Mouse (Mus musculus) right cerebral cortex, adult 2 months (tissue): ENCODE results near the gene Rbpj.

ENCODE experiments used
- DNase-seq, 2 experiments: peaks; one replicate each; pipeline ENCODE4 v3.0.0; 2021 to 2022; ENCODE audit warnings: low spot score in 2 of 2

The Rbpj gene

GRCm38 (mm10) chr5:53465883-53466282, at the start of gene Rbpj:
TSS of gene Rbpj (plus strand) at chr5:53466152.
- DNase-seq = no peak

- DNase-seq = no peak
These were observed 45.2 kb upstream of the Rbpj start for GRCm38 (mm10) chr5:53420777-53421176.

GRCm38 (mm10) chr5:53421291-53421690, 44.7 kb upstream of the Rbpj start:
- no peak for DNase-seq

GRCm38 (mm10) chr5:53427411-53427810, 38.5 kb upstream of the Rbpj start:
- DNase-seq = no peak

GRCm38 (mm10) chr5:53429683-53430477, 36.1 kb upstream of the Rbpj start:
- no peak for DNase-seq

GRCm38 (mm10) chr5:53432451-53432850, 33.5 kb upstream of the Rbpj start:
- no peak for DNase-seq

- no peak for DNase-seq
These were observed 28.9 kb upstream of the Rbpj start for GRCm38 (mm10) chr5:53436905-53437632.

- no peak for DNase-seq
These were observed 28.2 kb upstream of the Rbpj start for GRCm38 (mm10) chr5:53437767-53438166.

DNA sequence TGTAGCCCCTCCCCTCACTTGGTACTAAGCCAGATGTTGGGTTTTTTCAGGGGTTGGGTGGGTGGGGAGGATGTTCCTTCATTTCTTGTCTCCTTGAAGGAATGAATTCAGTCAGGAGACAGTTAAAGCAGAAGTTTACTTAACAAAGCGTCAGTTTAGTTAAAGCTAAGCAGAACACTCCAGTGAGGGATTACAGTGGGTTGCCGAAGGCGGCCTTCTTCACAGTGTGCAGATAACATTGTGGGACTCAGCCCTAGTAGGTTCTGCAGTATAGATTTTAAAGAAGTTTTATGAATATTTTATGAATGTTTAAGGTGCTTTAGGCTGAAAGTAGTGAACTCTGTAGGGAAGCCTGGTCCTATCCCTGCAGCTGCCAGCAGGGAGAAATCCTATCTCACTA, 27.7 kb upstream of the Rbpj start:
- DNase-seq = no peak

DNA sequence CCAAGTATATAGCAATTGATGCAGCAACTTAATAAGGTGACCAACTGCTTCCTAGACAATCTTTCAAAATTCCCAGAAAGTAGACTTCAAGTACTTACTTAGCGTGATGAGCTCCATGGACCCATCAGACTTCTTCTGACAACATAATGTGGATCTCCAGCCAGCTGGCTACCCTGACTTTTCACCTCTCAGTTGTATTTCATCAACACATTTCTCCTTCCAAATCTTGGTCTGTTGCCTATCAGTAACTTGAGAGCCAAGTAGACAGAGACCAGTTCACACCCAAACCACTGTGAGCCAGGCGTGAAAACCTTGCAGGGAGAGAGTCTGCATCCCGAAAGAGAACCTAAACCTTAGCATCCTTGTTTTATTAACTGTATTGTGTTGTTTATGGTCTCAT, 26.3 kb upstream of the Rbpj start:
- DNase-seq = no peak

GRCm38 (mm10) chr5:53444030-53444429, 21.9 kb upstream of the Rbpj start:
- DNase-seq = no peak

DNA sequence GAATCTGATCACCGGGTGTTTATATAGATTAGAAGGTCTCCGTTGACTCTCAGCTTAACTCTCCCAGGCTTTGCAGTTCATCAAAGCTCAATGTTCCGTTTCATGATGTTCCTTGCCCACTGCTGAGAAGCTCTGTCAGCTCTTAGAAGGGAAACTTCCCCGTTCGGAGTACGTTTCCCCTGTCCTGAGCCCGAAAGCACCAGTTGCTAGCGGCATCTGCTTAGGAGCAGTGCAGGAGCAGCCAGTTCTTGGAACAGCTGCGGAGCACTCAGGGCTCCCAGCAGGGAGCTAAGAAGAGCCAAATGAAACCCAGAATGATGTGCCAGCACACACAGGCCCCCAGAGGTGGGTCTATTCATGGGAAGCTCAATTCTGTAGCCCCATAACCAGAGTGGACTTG, 15.0 kb upstream of the Rbpj start:
- no peak for DNase-seq

- no peak for DNase-seq
These were observed 14.1 kb upstream of the Rbpj start for GRCm38 (mm10) chr5:53451829-53452228.

GRCm38 (mm10) chr5:53452920-53453319, 13.0 kb upstream of the Rbpj start:
- DNase-seq = no peak

- DNase-seq = no peak
These were observed 11.2 kb upstream of the Rbpj start for GRCm38 (mm10) chr5:53454706-53455105.

- no peak for DNase-seq
These were observed 10.5 kb upstream of the Rbpj start for GRCm38 (mm10) chr5:53455459-53455858.

GRCm38 (mm10) chr5:53460196-53460595, 5.8 kb upstream of the Rbpj start:
- no peak for DNase-seq

- no peak for DNase-seq
These were observed 2.6 kb upstream of the Rbpj start for GRCm38 (mm10) chr5:53463098-53464018.

DNA sequence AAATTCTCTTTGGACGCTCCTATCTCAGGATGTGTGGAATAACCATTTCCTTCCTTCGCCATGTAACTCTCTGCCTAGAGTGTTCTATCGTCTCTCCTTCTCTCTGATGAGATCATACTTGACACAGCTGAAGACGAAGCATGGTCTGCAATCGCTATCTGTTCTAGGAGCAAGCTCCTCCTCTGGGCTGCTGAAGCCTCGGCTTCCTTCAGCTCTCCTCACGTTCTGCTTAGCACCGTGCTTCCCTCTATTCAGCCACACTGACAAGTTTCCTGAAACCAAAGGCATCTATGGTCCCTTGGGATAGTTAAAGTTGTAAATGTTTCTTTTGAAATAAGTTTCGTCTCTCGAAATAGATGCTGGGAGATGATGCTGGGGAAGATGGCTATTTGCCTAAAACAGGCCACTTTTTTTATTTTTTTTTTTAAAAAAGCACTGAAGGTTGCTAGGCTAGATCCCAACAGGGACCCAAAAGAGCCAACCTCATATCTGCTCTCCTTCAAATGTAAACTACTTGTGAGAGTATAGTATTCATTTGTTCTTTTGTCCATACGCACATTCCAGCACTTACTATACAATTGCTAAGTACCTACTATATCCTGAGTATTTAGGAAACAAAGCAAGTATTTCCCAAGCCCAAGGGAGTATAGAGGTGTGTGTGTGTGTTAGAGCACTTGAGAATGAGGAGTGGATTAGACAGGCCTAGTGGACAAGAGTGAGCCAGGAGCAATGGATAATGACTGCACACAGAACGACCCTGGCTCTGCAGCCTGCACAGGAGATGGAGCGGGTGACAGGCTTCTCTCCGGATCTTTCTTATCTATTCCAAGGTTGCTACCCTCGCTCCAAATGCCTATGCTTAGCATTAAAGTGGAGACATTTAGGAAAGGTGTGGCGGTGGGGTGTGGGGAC, 726 bp downstream of the Rbpj start:
- DNase-seq = no peak

GRCm38 (mm10) chr5:53467602-53468001, 1.6 kb downstream of the Rbpj start:
- DNase-seq = no peak

GRCm38 (mm10) chr5:53468366-53468765, 2.4 kb downstream of the Rbpj start:
- DNase-seq = no peak
